25 mouse cellular contexts compared by ENCODE assay signal in genomic region chr13:118065518-118065917, GRCm38 (mm10).
DNase-seq lines count a peak whose midpoint lies in the region; ATAC-seq and TF ChIP-seq lines count a peak whose summit lies in the region.
"Had no signal": no experiment of that assay in that cellular context is flagged by ENCODE, and none has a peak within 500 bp of the region (broad histone marks: within the 10 kb centered on the region; RNA-seq: fewer than 3 reads in every experiment).

No protein-coding gene starts in this region.

- no peaks in the 10 kb centered on the region for H3K9me3 ChIP-seq in MEL (replicated peaks; ENCODE audit: insufficient read depth, low read length)
- H3K9me3 ChIP-seq in liver, embryonic 11.5 days (ENCODE audit: control insufficient read depth, low read length): no peaks in the 10 kb centered on the region
- H3K9me3 ChIP-seq in forebrain, postnatal 0 days (ENCODE audit: low read length): no peaks in the 10 kb centered on the region
- H3K9me3 ChIP-seq: G1E had no signal

- no peak overlapping the region for H3K27ac ChIP-seq in MEL (ENCODE audit: control insufficient read depth, low read depth, low read length)
- H3K27ac ChIP-seq in liver, embryonic 11.5 days (ENCODE audit: low read depth, low read length): no peak overlapping the region
- no peak overlapping the region for H3K27ac ChIP-seq in forebrain, postnatal 0 days (ENCODE audit: low read depth, low read length)

- peak in 1 of 2 experiments; percentile 56; a peak in 1 of 4 replicates for TF ChIP-seq EP300 in MEL (IDR thresholded peaks at IDR 0.05; ENCODE audit: low read depth in 1 of 2, low read length in 2 of 2)

- no peak for TF ChIP-seq CTCF in MEL (IDR thresholded peaks at IDR 0.05 in 2 of 3, conservative IDR thresholded peaks at IDR 0.05 in 1 of 3; ENCODE audit: control insufficient read depth in 1 of 3, insufficient read depth in 1 of 3, low read depth in 2 of 3, low read length in 3 of 3, poor library complexity in 1 of 3, severe bottlenecking in 1 of 3)
- TF ChIP-seq CTCF in forebrain, postnatal 0 days (IDR thresholded peaks at IDR 0.05; ENCODE audit: low read depth): no peak

- H3K27me3 ChIP-seq in MEL (ENCODE audit: control insufficient read depth in 1 of 2, insufficient read depth in 2 of 2, low read length in 2 of 2): no peaks in the 10 kb centered on the region
- H3K27me3 ChIP-seq in liver, embryonic 11.5 days (replicated peaks; ENCODE audit: control insufficient read depth, insufficient read depth, low read length): no peaks in the 10 kb centered on the region
- H3K27me3 ChIP-seq in forebrain, postnatal 0 days (ENCODE audit: insufficient read depth, low read length): no peaks in the 10 kb centered on the region
- H3K27me3 ChIP-seq: CH12.LX, Patski had no signal

- TF ChIP-seq POLR2A in MEL (IDR thresholded peaks at IDR 0.05; ENCODE audit: control insufficient read depth in 1 of 2, insufficient read depth in 1 of 2, low read depth in 1 of 2, low read length in 2 of 2, poor library complexity in 1 of 2): no peak

- no peaks in the 10 kb centered on the region for H3K4me1 ChIP-seq in MEL (ENCODE audit: control insufficient read depth in 1 of 2, insufficient read depth in 2 of 2, low read length in 2 of 2)
- no peaks in the 10 kb centered on the region for H3K4me1 ChIP-seq in liver, embryonic 11.5 days (replicated peaks; ENCODE audit: control insufficient read depth, insufficient read depth, low read length)
- no peaks in the 10 kb centered on the region for H3K4me1 ChIP-seq in forebrain, postnatal 0 days (ENCODE audit: insufficient read depth)

- no peak overlapping the region for H3K9ac ChIP-seq in MEL (ENCODE audit: control insufficient read depth, low read depth, low read length, poor library complexity, severe bottlenecking)
- H3K9ac ChIP-seq in liver, embryonic 11.5 days (ENCODE audit: low read depth, low read length): no peak overlapping the region
- no peak overlapping the region for H3K9ac ChIP-seq in forebrain, postnatal 0 days

- TF ChIP-seq RAD21 in MEL (IDR thresholded peaks at IDR 0.05; ENCODE audit: low read depth, low read length): no peak

- H3K4me2 ChIP-seq in liver, embryonic 11.5 days: no peak overlapping the region
- H3K4me2 ChIP-seq in forebrain, postnatal 0 days (ENCODE audit: low read depth): no peak overlapping the region

- H3K4me3 ChIP-seq in MEL (ENCODE audit: control insufficient read depth in 1 of 2, insufficient read depth in 1 of 2, low read depth in 2 of 2, low read length in 2 of 2): no peak overlapping the region
- H3K4me3 ChIP-seq in liver, embryonic 11.5 days (ENCODE audit: low read depth, low read length): no peak overlapping the region
- H3K4me3 ChIP-seq in forebrain, postnatal 0 days (ENCODE audit: low read depth, low read length): no peak overlapping the region

- no peaks in the 10 kb centered on the region for H3K79me2 ChIP-seq in MEL (ENCODE audit: control insufficient read depth, insufficient read depth, low read length, poor library complexity)

- DNase-seq in 3T3-L1 (ENCODE audit: low read depth, low spot score): peak; percentile 4
- peak; percentile 8 for DNase-seq in 416B (ENCODE audit: low read depth)
- DNase-seq in MEL (ENCODE audit: low read depth, low spot score): peak; percentile 2
- DNase-seq in liver, embryonic 11.5 days (ENCODE audit: low spot score): no peak
- DNase-seq in forebrain, postnatal 0 days: no peak
- DNase-seq in thymus, postnatal 36 days: no peak
- DNase-seq in kidney, postnatal 4 days: no peak
- DNase-seq: adrenal gland, adult 2 months; adrenal gland, adult 8-10 months; adrenal gland, postnatal 10 days; adrenal gland, postnatal 14 days; adrenal gland, postnatal 25 days; adrenal gland, postnatal 36 days; B cell, adult 2 months; cerebellum, adult 11 months; cerebellum, adult 11-12 months; cerebellum, adult 18-20 months; cerebellum, adult 2 months; cerebellum, adult 8-10 months had no signal

- no peaks in the 10 kb centered on the region for H3K36me3 ChIP-seq in MEL (ENCODE audit: control insufficient read depth in 1 of 2, insufficient read depth in 2 of 2, low read length in 2 of 2)
- H3K36me3 ChIP-seq in liver, embryonic 11.5 days (ENCODE audit: control insufficient read depth, insufficient read depth, low read length): no peaks in the 10 kb centered on the region
- H3K36me3 ChIP-seq in forebrain, postnatal 0 days (ENCODE audit: insufficient read depth): no peaks in the 10 kb centered on the region
- H3K36me3 ChIP-seq: G1E had no signal

- ATAC-seq in megakaryocyte progenitor cell, adult 5-6 weeks (replicated peaks; ENCODE audit: poor library complexity): 0 out of 2 replicates have a peak, but pooled peaks have one; percentile 31
- no peak for ATAC-seq in liver, embryonic 11.5 days (replicated peaks; ENCODE audit: low FRiP score)
- no peak for ATAC-seq in forebrain, postnatal 0 days
- ATAC-seq: activated CD4-positive, CD25-positive, alpha-beta regulatory T cell, adult 4 months; CD4-positive, CD25-positive, alpha-beta regulatory T cell, adult 4 months; Patski had no signal

TF ChIP-seq in MEL, 35 proteins besides CTCF, POLR2A, EP300 and RAD21:
- TF ChIP-seq ETS1 (IDR thresholded peaks at IDR 0.05; ENCODE audit: low read depth, low read length): peak; percentile 55; the same call in 1 of the 2 replicates
- no peak for TF ChIP-seq SMC3 (IDR thresholded peaks at IDR 0.05; ENCODE audit: low read depth, low read length)
- TF ChIP-seq CHD2 (IDR thresholded peaks at IDR 0.05; ENCODE audit: low read length): no peak
- no peak for TF ChIP-seq KAT2A (conservative IDR thresholded peaks at IDR 0.05; ENCODE audit: low read depth, low read length)
- TF ChIP-seq E2F4 (IDR thresholded peaks at IDR 0.05; ENCODE audit: borderline replicate concordance, low read depth, low read length): no peak

Comparison
In these comparisons a context has a peak if more than half of its experiments do, and no peak if none do; other contexts are left out.
1. DNase-seq: peak in 3T3-L1 (single experiment), 416B (single experiment) and MEL (single experiment); none in liver, embryonic 11.5 days (single experiment), forebrain, postnatal 0 days (single experiment), thymus, postnatal 36 days (0 of 2) and kidney, postnatal 4 days (0 of 2).